Mouse (Mus musculus) bone marrow macrophage, adult 2 months (primary cell): ENCODE data around the gene Zfp771.

ENCODE experiments used
- CTCF ChIP-seq: IDR thresholded peaks from 2 replicates; pipeline ENCODE4 v1.5.1; 2012; ENCODE audit warnings: low read depth, mild to moderate bottlenecking, low read length, moderate library complexity
- POLR2A ChIP-seq: IDR thresholded peaks from 2 replicates; pipeline ENCODE4 v1.6.1; 2012; ENCODE audit warnings: mild to moderate bottlenecking, low read depth, low read length, borderline replicate concordance

GRCm38 (mm10) chr7:127270256-127270655 is 26.2 kb downstream of the Zfp771 start:
- TF ChIP-seq CTCF: no peak
- no peak for TF ChIP-seq POLR2A
